Mouse (Mus musculus): ENCODE results near the gene Col28a1.

DNA sequence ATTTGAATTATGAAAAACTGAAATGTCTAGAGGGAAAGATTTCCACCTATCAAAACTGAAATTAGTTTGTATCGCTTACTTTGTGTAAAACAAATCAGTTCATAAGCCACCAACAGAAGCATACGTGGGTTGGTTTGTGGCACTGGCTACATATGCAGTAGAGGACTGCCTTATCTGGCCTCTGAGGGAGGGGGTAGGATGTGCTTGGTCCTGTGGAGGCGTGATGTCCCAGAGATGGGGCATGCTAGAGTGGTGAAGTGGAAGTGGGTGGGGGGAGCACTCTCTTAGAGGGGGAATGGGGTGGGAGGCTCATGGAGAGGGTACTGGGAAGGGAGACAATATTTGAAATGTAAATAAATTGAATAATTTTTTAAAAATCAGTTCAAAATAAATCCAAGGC, 2.5 kb downstream of the Col28a1 start:
- TF ChIP-seq CTCF (IDR thresholded peaks at IDR 0.05; ENCODE audit: low read depth, low read length) (no peak), POLR2A (IDR thresholded peaks at IDR 0.05; ENCODE audit: borderline replicate concordance, low read depth, low read length) (no peak)

All from bone marrow macrophage, adult 2 months (primary cell).